Mouse (Mus musculus): ENCODE measurements around the gene 3110082I17Rik.

DNA sequence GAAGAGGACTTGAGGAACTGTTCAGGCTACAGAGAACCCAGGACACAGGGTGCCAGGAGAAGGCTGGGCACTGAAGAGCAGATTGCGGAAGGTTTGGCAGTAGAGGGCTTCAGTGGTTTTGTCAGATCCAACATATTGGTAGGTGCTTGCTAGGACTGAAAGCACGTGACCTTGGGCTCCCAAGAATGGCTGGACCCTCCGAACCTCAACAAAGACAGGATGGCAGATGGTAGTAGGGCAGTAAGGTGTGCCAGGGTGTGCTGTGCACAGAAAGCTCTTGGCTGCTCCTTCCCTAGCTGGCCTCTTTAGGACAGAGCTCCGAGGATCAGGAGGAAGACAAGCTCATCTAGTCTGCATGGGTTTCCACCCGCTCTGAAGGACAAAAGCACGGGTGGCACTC is 49.2 kb downstream of the 3110082I17Rik start:
- no peak for TF ChIP-seq POLR2A (IDR thresholded peaks at IDR 0.05; ENCODE audit: extremely low read depth, insufficient read depth, low read length)
- TF ChIP-seq CTCF (IDR thresholded peaks at IDR 0.05; ENCODE audit: low read depth, low read length) = no peak
